Mouse (Mus musculus) erythroid progenitor cell, adult 5-6 weeks (primary cell): ENCODE results near the gene Nufip2. TPM values are rescaled to one million over a fixed set of nuclear protein-coding genes. Genes with fewer than 3 reads are reported as not detected.
"Not testable (repeated sequence)": the region's sequence is repeated elsewhere in the genome, so short reads cannot be mapped to it uniquely, and the experiment has no call there.

Experiments
- ATAC-seq: replicated peaks from 2 replicates; pipeline ENCODE4 v1.8.0; 2016; ENCODE audit warnings: moderate number of reproducible peaks, mild to moderate bottlenecking, moderate TSS enrichment, inconsistent platforms; ENCODE audit not compliant: poor library complexity, low FRiP score, severe bottlenecking
- total RNA-seq, 2 experiments: library from RNA; stranded (forward) in 1 of 2; stranded (reverse) in 1 of 2; fragments of 150-400 nt in 1 of 2; fragments of 186-747, 209-891 nt in 1 of 2; gene quantifications; 2 replicates each; pipeline versions ENCODE4 v1.2.3 to v1.2.4; 2015 to 2017; ENCODE audit warnings: low replicate concordance in 2 of 2

Nufip2 gene
- total RNA-seq (2015; ENCODE audit: low replicate concordance) (21.6 and 37.3 TPM in 2 replicates), total RNA-seq (2017; ENCODE audit: low replicate concordance) (30.0 and 42.2 TPM in 2 replicates)

- ATAC-seq = peak; percentile 96
Observed at GRCm38 (mm10) chr11:77685383-77686265, at the start of gene Nufip2. Gene Nufip2 (plus strand): TSS chr11:77686155.

- no peak for ATAC-seq
Observed at GRCm38 (mm10) chr11:77641390-77641789, 44.6 kb upstream of the Nufip2 start.

GRCm38 (mm10) chr11:77645481-77645880 lies 40.5 kb upstream of the Nufip2 start:
- ATAC-seq = no peak

- no peak for ATAC-seq
Observed at GRCm38 (mm10) chr11:77648878-77649277, 37.1 kb upstream of the Nufip2 start.

- no peak for ATAC-seq
Observed at GRCm38 (mm10) chr11:77652484-77652883, 33.5 kb upstream of the Nufip2 start.

GRCm38 (mm10) chr11:77653406-77654190 lies 32.4 kb upstream of the Nufip2 start:
- ATAC-seq = not testable (repeated sequence)

- no peak for ATAC-seq
Observed at GRCm38 (mm10) chr11:77659986-77660385, 26.0 kb upstream of the Nufip2 start.

- no peak for ATAC-seq
Observed at GRCm38 (mm10) chr11:77663639-77664038, 22.3 kb upstream of the Nufip2 start.

- ATAC-seq = no peak
Observed at GRCm38 (mm10) chr11:77664046-77664445, 21.9 kb upstream of the Nufip2 start.

- ATAC-seq = not testable (repeated sequence)
Observed at GRCm38 (mm10) chr11:77665384-77665783, 20.6 kb upstream of the Nufip2 start.

- ATAC-seq = not testable (repeated sequence)
Observed at GRCm38 (mm10) chr11:77666766-77667165, 19.2 kb upstream of the Nufip2 start.

- ATAC-seq = no peak
Observed at GRCm38 (mm10) chr11:77672746-77673145, 13.2 kb upstream of the Nufip2 start.

GRCm38 (mm10) chr11:77673428-77673991 lies 12.4 kb upstream of the Nufip2 start:
- ATAC-seq = peak; percentile 71; the same call in 1 of the 2 replicates

- no peak for ATAC-seq
Observed at GRCm38 (mm10) chr11:77680018-77680417, 5.9 kb upstream of the Nufip2 start.

GRCm38 (mm10) chr11:77684896-77685295 lies 1.1 kb upstream of the Nufip2 start:
- no peak for ATAC-seq

- peak; percentile 49 for ATAC-seq
Observed at GRCm38 (mm10) chr11:77686346-77686840, 438 bp downstream of the Nufip2 start.

- ATAC-seq = 0 out of 2 replicates have a peak, but pooled peaks have one; percentile 21
Observed at GRCm38 (mm10) chr11:77686841-77687540, 1.0 kb downstream of the Nufip2 start.

- no peak for ATAC-seq
Observed at GRCm38 (mm10) chr11:77687541-77688131, 1.7 kb downstream of the Nufip2 start.

GRCm38 (mm10) chr11:77693026-77693425 lies 7.1 kb downstream of the Nufip2 start:
- no peak for ATAC-seq
